Mouse (Mus musculus): Measurements from ENCODE around the gene Zap70. TPM values are rescaled to one million over a fixed set of nuclear protein-coding genes. Genes with fewer than 3 reads are reported as not detected.

The Zap70 gene
- total and polyA plus RNA-seq, 3 experiments, result 0.08 TPM; not detected in 2

DNA sequence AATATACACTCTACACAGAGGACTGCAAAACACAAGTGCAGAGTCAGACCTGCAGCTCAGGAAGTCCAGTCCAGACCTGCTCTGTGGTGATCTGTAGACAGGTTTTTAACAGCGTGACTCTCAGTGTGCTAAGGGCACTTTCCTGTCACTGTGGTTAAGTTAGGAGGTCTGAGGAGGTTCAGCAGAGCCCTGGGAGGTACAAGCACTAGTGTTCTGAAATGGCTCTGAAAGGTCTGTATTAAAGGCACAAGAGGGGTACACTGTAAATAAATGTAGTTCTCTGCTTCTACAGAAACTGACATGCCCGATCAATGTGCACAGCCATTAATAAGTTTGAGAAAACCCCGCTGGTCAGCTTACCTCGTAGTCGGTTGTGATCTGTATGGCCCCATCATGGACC is 62.8 kb downstream of the Zap70 start:
- DNase-seq (ENCODE audit: low spot score) (no peak), ATAC-seq (ENCODE audit: extremely low read depth, insufficient number of reproducible peaks, low FRiP score, poor library complexity, severe bottlenecking) (no peak)
- Histone ChIP-seq H3K4me3 (ENCODE audit: low read depth, low read length) (no peak overlapping the region), H3K9me3 (replicated peaks) (no peaks in the 10 kb centered on the region), H3K36me3 (replicated peaks) (peaks cover 92% of the 10 kb centered on the region), H3K4me1 (ENCODE audit: insufficient read depth, low read depth, low read length) (no peaks in the 10 kb centered on the region), H3K27me3 (ENCODE audit: insufficient read depth, low read length) (no peaks in the 10 kb centered on the region)
- TF ChIP-seq CTCF (IDR thresholded peaks at IDR 0.05; ENCODE audit: low read depth, low read length) (no peak), TAL1 (conservative IDR thresholded peaks at IDR 0.05; ENCODE audit: low read depth, low read length) (no peak), GATA1 (IDR thresholded peaks at IDR 0.05; ENCODE audit: borderline replicate concordance, low read length) (no peak), GATA2 (IDR thresholded peaks at IDR 0.05; ENCODE audit: borderline replicate concordance, low read depth, low read length) (no peak), POLR2AphosphoS5 (IDR thresholded peaks at IDR 0.05; ENCODE audit: insufficient replicate concordance, low read depth, low read length) (no peak)

DNA sequence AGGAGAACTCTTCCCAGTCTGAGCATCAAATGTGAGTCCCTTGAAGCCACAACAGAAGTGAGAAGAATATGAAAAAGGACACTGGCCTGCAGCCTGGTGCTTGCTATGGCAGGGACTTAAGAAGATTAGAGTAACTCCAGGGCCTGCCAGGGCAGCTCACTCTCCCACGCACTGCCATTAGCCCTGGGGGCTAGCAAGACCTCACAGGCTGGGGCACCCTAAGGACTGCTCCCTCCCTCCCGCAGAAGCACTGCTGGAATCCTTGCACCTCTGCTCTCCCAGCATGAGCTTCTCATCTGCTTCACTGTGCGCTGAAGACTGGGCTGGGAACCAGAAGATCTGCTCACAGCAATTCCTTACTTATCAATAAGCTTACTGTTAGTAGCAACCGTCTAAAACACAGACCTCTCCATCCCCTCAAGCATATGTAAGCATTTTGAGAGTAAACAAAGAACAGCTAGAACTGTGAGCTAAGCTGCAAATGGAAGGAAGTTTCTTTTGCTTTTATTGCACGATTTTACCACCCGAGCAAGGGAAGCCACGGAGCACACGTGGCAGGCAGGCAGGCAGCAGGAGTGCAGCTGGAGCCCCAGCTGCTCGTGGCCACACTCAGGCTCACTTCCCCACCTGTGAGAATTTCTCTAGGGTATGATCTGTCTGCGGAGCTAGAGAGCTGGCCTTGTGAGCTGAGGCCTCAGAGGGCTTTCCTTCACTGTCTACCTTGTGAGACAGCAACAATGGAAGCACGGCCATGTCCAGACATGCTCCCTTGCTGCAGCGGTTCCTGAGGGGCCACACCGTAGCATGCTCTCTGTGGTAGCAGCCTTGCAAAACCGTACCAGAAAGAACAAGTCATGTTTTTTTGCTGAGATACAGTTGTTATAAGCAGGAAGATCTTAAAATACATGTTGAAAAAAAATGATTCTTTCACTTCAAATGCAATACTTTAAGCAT is 69.6 kb downstream of the Zap70 start:
- ATAC-seq (ENCODE audit: extremely low read depth, insufficient number of reproducible peaks, low FRiP score, poor library complexity, severe bottlenecking), result no peak
- TF ChIP-seq POLR2AphosphoS5 (IDR thresholded peaks at IDR 0.05; ENCODE audit: insufficient replicate concordance, low read depth, low read length), result no peak
- TF ChIP-seq GATA1 (IDR thresholded peaks at IDR 0.05; ENCODE audit: borderline replicate concordance, low read length), result no peak
- TF ChIP-seq GATA2 (IDR thresholded peaks at IDR 0.05; ENCODE audit: borderline replicate concordance, low read depth, low read length), result no peak
- no peak for TF ChIP-seq CTCF (IDR thresholded peaks at IDR 0.05; ENCODE audit: low read depth, low read length)
- no peak for TF ChIP-seq TAL1 (conservative IDR thresholded peaks at IDR 0.05; ENCODE audit: low read depth, low read length)
- H3K27me3 ChIP-seq (ENCODE audit: insufficient read depth, low read length), result no peaks in the 10 kb centered on the region
- no peak overlapping the region for H3K4me3 ChIP-seq (ENCODE audit: low read depth, low read length)
- H3K9me3 ChIP-seq (replicated peaks), result no peaks in the 10 kb centered on the region
- DNase-seq (ENCODE audit: low spot score), result no peak
- H3K4me1 ChIP-seq (ENCODE audit: insufficient read depth, low read depth, low read length), result peaks cover 11% of the 10 kb centered on the region
- peaks cover 90% of the 10 kb centered on the region for H3K36me3 ChIP-seq (replicated peaks)

Other genes starting within 250 kb of the Zap70 start
- gene Cnnm3, start 249.9 kb upstream of the Zap70 start, total RNA-seq (2014; fragmentation: Nextera tagmentation), result 22.2 and 28.2 TPM in 2 replicates
- gene Cnnm3, start 249.9 kb upstream of the Zap70 start, total RNA-seq (2017), result 7.5 and 8.8 TPM in 2 replicates
- 31.1 and 39.0 TPM in 2 replicates for gene Cnnm3, start 249.9 kb upstream of the Zap70 start, polyA plus RNA-seq (2012)
- 12.0 and 14.2 TPM in 2 replicates for gene Ankrd23, start 224.9 kb upstream of the Zap70 start, total RNA-seq (2014; fragmentation: Nextera tagmentation)
- gene Ankrd23, start 224.9 kb upstream of the Zap70 start, total RNA-seq (2017), result 14.8 and 16.6 TPM in 2 replicates
- gene Ankrd23, start 224.9 kb upstream of the Zap70 start, polyA plus RNA-seq (2012), result 9.1 and 10.9 TPM in 2 replicates
- not detected in 2 replicates for gene Gm42417, start 222.4 kb upstream of the Zap70 start, total RNA-seq (2014; fragmentation: Nextera tagmentation)
- gene Gm42417, start 222.4 kb upstream of the Zap70 start, total RNA-seq (2017), result not detected in 2 replicates
- gene Gm42417, start 222.4 kb upstream of the Zap70 start, polyA plus RNA-seq (2012), result 0.15 and 0.25 TPM in 2 replicates
- 9.9 and 15.7 TPM in 2 replicates for gene Ankrd39, start 214.4 kb upstream of the Zap70 start, total RNA-seq (2014; fragmentation: Nextera tagmentation)
- gene Ankrd39, start 214.4 kb upstream of the Zap70 start, total RNA-seq (2017), result 11.9 and 12.3 TPM in 2 replicates
- 15.7 and 17.3 TPM in 2 replicates for gene Ankrd39, start 214.4 kb upstream of the Zap70 start, polyA plus RNA-seq (2012)
- gene Sema4c, start 203.4 kb upstream of the Zap70 start, total RNA-seq (2014; fragmentation: Nextera tagmentation), result not detected in 2 replicates
- gene Sema4c, start 203.4 kb upstream of the Zap70 start, total RNA-seq (2017), result 0.17 and 0.87 TPM in 2 replicates
- not detected in 2 replicates for gene Sema4c, start 203.4 kb upstream of the Zap70 start, polyA plus RNA-seq (2012)
- not detected in 2 replicates for gene Fam178b, start 78.6 kb upstream of the Zap70 start, total RNA-seq (2014; fragmentation: Nextera tagmentation)
- 0.12 TPM in 1 of 2 replicates, not detected in the other for gene Fam178b, start 78.6 kb upstream of the Zap70 start, total RNA-seq (2017)
- gene Fam178b, start 78.6 kb upstream of the Zap70 start, polyA plus RNA-seq (2012), result not detected in 2 replicates
- gene Cox5b, start 70.3 kb upstream of the Zap70 start, total RNA-seq (2014; fragmentation: Nextera tagmentation), result 295 and 316 TPM in 2 replicates
- 516 and 777 TPM in 2 replicates for gene Cox5b, start 70.3 kb upstream of the Zap70 start, total RNA-seq (2017)
- gene Cox5b, start 70.3 kb upstream of the Zap70 start, polyA plus RNA-seq (2012), result 1,994 and 2,669 TPM in 2 replicates
- 0.75 TPM in 1 of 2 replicates, not detected in the other for gene 4933424G06Rik, start 51.6 kb upstream of the Zap70 start, total RNA-seq (2014; fragmentation: Nextera tagmentation)
- 0.17 and 0.38 TPM in 2 replicates for gene 4933424G06Rik, start 51.6 kb upstream of the Zap70 start, total RNA-seq (2017)
- gene 4933424G06Rik, start 51.6 kb upstream of the Zap70 start, polyA plus RNA-seq (2012), result not detected in 2 replicates
- 50.8 and 54.1 TPM in 2 replicates for gene Actr1b, start 47.4 kb upstream of the Zap70 start, total RNA-seq (2014; fragmentation: Nextera tagmentation)
- gene Actr1b, start 47.4 kb upstream of the Zap70 start, total RNA-seq (2017), result 87.4 and 94.2 TPM in 2 replicates
- gene Actr1b, start 47.4 kb upstream of the Zap70 start, polyA plus RNA-seq (2012), result 66.2 and 68.0 TPM in 2 replicates
- gene Tmem131, start 181.9 kb downstream of the Zap70 start, total RNA-seq (2014; fragmentation: Nextera tagmentation), result 298 and 313 TPM in 2 replicates
- gene Tmem131, start 181.9 kb downstream of the Zap70 start, total RNA-seq (2017), result 50.2 and 51.0 TPM in 2 replicates
- 98.2 and 108 TPM in 2 replicates for gene Tmem131, start 181.9 kb downstream of the Zap70 start, polyA plus RNA-seq (2012)